Comparison of ENCODE assay signal across 8 mouse cellular contexts in the genomic region with DNA sequence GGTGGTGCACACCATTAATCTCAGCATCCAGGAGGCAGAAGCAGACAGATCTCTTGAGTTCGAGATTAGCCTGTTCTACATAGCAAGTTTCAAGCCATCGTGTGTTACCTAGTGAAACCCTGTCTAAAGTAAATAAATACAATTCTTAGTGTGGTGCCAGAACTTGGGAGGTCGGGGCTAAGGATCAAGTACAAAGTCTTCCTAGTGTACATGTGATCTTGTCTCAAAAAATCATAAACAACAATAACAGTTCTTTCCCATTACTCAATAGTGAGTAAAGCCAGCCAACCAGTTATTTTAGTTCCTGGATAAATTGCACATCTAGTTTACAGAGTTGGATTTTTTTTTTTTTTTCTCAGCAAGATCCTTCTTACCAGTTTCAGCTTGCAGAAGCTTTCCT. TPM values are rescaled to one million over a fixed set of nuclear protein-coding genes. Genes with fewer than 3 reads are reported as not detected.
DNase-seq lines count a peak whose midpoint lies in the region; ATAC-seq lines count a peak whose summit lies in the region.
"Had no signal": no experiment of that assay in that cellular context is flagged by ENCODE, and none has a peak within 500 bp of the region (broad histone marks: within the 10 kb centered on the region; RNA-seq: fewer than 3 reads in every experiment).

No protein-coding gene starts in this region.

- no peak for ATAC-seq in forebrain, embryonic 11.5 days (replicated peaks; ENCODE audit: low FRiP score)
- ATAC-seq in limb, embryonic 15.5 days (ENCODE audit: insufficient number of reproducible peaks, low FRiP score, low TSS enrichment, low read depth): no peak
- ATAC-seq in stomach, embryonic 16.5 days (ENCODE audit: insufficient read depth, low FRiP score): no peak

- H3K36me3 ChIP-seq in forebrain, embryonic 11.5 days (ENCODE audit: control insufficient read depth, insufficient read depth, low read length): no peaks in the 10 kb centered on the region
- no peaks in the 10 kb centered on the region for H3K36me3 ChIP-seq in limb, embryonic 15.5 days
- H3K36me3 ChIP-seq in stomach, embryonic 16.5 days (ENCODE audit: control insufficient read depth, insufficient read depth, low read length): 0 out of 2 replicates have a peak, but pooled peaks cover 4% of the 10 kb centered on the region

- peak overlapping the region; percentile 68 for H3K4me3 ChIP-seq in forebrain, embryonic 11.5 days (ENCODE audit: low read depth, low read length)
- peak overlapping the region; percentile 73 for H3K4me3 ChIP-seq in limb, embryonic 15.5 days
- H3K4me3 ChIP-seq in stomach, embryonic 16.5 days (replicated peaks; ENCODE audit: low read length): peak overlapping the region; percentile 68

- peak; percentile 23 for DNase-seq in lung, postnatal 25 days (ENCODE audit: low spot score)
- no peak for DNase-seq in lung, postnatal 10 days
- no peak for DNase-seq in forebrain, embryonic 11.5 days (ENCODE audit: low spot score)
- no peak for DNase-seq in layer of hippocampus, postnatal 25 days (ENCODE audit: extremely low spot score in 1 of 2, low spot score in 1 of 2)
- no peak for DNase-seq in thymus, postnatal 10 days (ENCODE audit: low spot score in 2 of 2)
- DNase-seq: thymus, postnatal 14 days had no signal

- 0 out of 2 replicates have a peak, but pooled peaks cover 4% of the 10 kb centered on the region for H3K27me3 ChIP-seq in forebrain, embryonic 11.5 days (ENCODE audit: control insufficient read depth, insufficient read depth, low read length)
- H3K27me3 ChIP-seq in limb, embryonic 15.5 days: no peaks in the 10 kb centered on the region
- no peaks in the 10 kb centered on the region for H3K27me3 ChIP-seq in stomach, embryonic 16.5 days (ENCODE audit: control insufficient read depth, insufficient read depth, low read length)

- no peak overlapping the region for H3K27ac ChIP-seq in forebrain, embryonic 11.5 days (ENCODE audit: low read depth, low read length)
- no peak overlapping the region; the same call in 1 of the 2 replicates for H3K27ac ChIP-seq in limb, embryonic 15.5 days
- H3K27ac ChIP-seq in stomach, embryonic 16.5 days (ENCODE audit: low read length): peak overlapping the region; percentile 85; the same call in 1 of the 2 replicates

- peak overlapping the region; percentile 77 for H3K9ac ChIP-seq in forebrain, embryonic 11.5 days (ENCODE audit: low read length)
- H3K9ac ChIP-seq in limb, embryonic 15.5 days: no peak overlapping the region
- H3K9ac ChIP-seq in stomach, embryonic 16.5 days (ENCODE audit: low read length): no peak overlapping the region

- H3K4me1 ChIP-seq in forebrain, embryonic 11.5 days (replicated peaks; ENCODE audit: control insufficient read depth, insufficient read depth, low read length): no peaks in the 10 kb centered on the region; the same call in 1 of the 2 replicates
- H3K4me1 ChIP-seq in limb, embryonic 15.5 days: peaks cover 23% of the 10 kb centered on the region
- H3K4me1 ChIP-seq in stomach, embryonic 16.5 days (ENCODE audit: control insufficient read depth, insufficient read depth, low read length): peaks cover 33% of the 10 kb centered on the region

- no peaks in the 10 kb centered on the region for H3K9me3 ChIP-seq in forebrain, embryonic 11.5 days (ENCODE audit: control insufficient read depth, low read length)
- no peaks in the 10 kb centered on the region for H3K9me3 ChIP-seq in limb, embryonic 15.5 days
- 0 out of 2 replicates have a peak, but pooled peaks cover 3% of the 10 kb centered on the region for H3K9me3 ChIP-seq in stomach, embryonic 16.5 days (replicated peaks; ENCODE audit: control insufficient read depth, low read length)

- H3K4me2 ChIP-seq in forebrain, embryonic 11.5 days (ENCODE audit: low read depth, low read length, severe bottlenecking): peak overlapping the region; percentile 60
- H3K4me2 ChIP-seq in limb, embryonic 15.5 days: peak overlapping the region; percentile 85; the same call in 1 of the 2 replicates
- peak overlapping the region; percentile 92 for H3K4me2 ChIP-seq in stomach, embryonic 16.5 days (ENCODE audit: low read depth, low read length)

- 63% methylated on average over 3 of the region's 3 CpGs for WGBS in forebrain, embryonic 11.5 days
- 67% methylated on average over 3 of the region's 3 CpGs for WGBS in limb, embryonic 15.5 days
- WGBS in stomach, embryonic 16.5 days: 50% methylated on average over 3 of the region's 3 CpGs

RNA-seq across cellular contexts. Expression of a gene that starts 1.0 kb away (rescaled TPM):
- polyA plus RNA-seq in forebrain, embryonic 11.5 days (2014; fragmentation: Nextera tagmentation; extraction: Ambion mirVana): 18.3 and 19.6 TPM in 2 replicates
- 39.4 and 41.2 TPM in 2 replicates for polyA plus RNA-seq in limb, embryonic 15.5 days (2015; fragmentation: Nextera tagmentation; extraction: Ambion mirVana)
- 42.5 and 42.7 TPM in 2 replicates for polyA plus RNA-seq in stomach, embryonic 16.5 days (2015; fragmentation: Nextera tagmentation; extraction: Ambion mirVana)
- 1 to 10 TPM; 4.1 to 7.2 TPM for total RNA-seq in layer of hippocampus, postnatal 25 days (2021)

RNA-seq across cellular contexts. Expression of a gene that starts 1.1 kb away (rescaled TPM):
- polyA plus RNA-seq in forebrain, embryonic 11.5 days (2014; fragmentation: Nextera tagmentation; extraction: Ambion mirVana): 32.8 TPM in 2 replicates
- polyA plus RNA-seq in limb, embryonic 15.5 days (2015; fragmentation: Nextera tagmentation; extraction: Ambion mirVana): 46.0 and 46.3 TPM in 2 replicates
- 64.0 and 68.3 TPM in 2 replicates for polyA plus RNA-seq in stomach, embryonic 16.5 days (2015; fragmentation: Nextera tagmentation; extraction: Ambion mirVana)
- 10 to 100 TPM; 35.3 to 41.7 TPM for total RNA-seq in layer of hippocampus, postnatal 25 days (2021)

RNA-seq across cellular contexts. Expression of a gene that starts 19.2 kb away (rescaled TPM):
- not detected in 2 replicates for polyA plus RNA-seq in forebrain, embryonic 11.5 days (2014; fragmentation: Nextera tagmentation; extraction: Ambion mirVana)
- polyA plus RNA-seq in limb, embryonic 15.5 days (2015; fragmentation: Nextera tagmentation; extraction: Ambion mirVana): not detected in 2 replicates
- polyA plus RNA-seq in stomach, embryonic 16.5 days (2015; fragmentation: Nextera tagmentation; extraction: Ambion mirVana): 0.23 and 0.45 TPM in 2 replicates
- total RNA-seq in layer of hippocampus, postnatal 25 days (2021): not detected

RNA-seq across cellular contexts. Expression of a gene that starts 27.1 kb away (rescaled TPM):
- 0.28 TPM in 1 of 2 replicates, not detected in the other for polyA plus RNA-seq in forebrain, embryonic 11.5 days (2014; fragmentation: Nextera tagmentation; extraction: Ambion mirVana)
- not detected in 2 replicates for polyA plus RNA-seq in limb, embryonic 15.5 days (2015; fragmentation: Nextera tagmentation; extraction: Ambion mirVana)
- 0.21 TPM in 1 of 2 replicates, not detected in the other for polyA plus RNA-seq in stomach, embryonic 16.5 days (2015; fragmentation: Nextera tagmentation; extraction: Ambion mirVana)
- not detected for total RNA-seq in layer of hippocampus, postnatal 25 days (2021)

RNA-seq across cellular contexts. Expression of a gene that starts 48.2 kb away (rescaled TPM):
- polyA plus RNA-seq in forebrain, embryonic 11.5 days (2014; fragmentation: Nextera tagmentation; extraction: Ambion mirVana): 45.7 and 47.1 TPM in 2 replicates
- 64.7 and 74.2 TPM in 2 replicates for polyA plus RNA-seq in limb, embryonic 15.5 days (2015; fragmentation: Nextera tagmentation; extraction: Ambion mirVana)
- 78.6 and 84.0 TPM in 2 replicates for polyA plus RNA-seq in stomach, embryonic 16.5 days (2015; fragmentation: Nextera tagmentation; extraction: Ambion mirVana)
- 100 to 1,000 TPM; 100 to 109 TPM for total RNA-seq in layer of hippocampus, postnatal 25 days (2021)
